Mouse (Mus musculus): ENCODE data around the gene Enkur.

- TF ChIP-seq CTCF (IDR thresholded peaks at IDR 0.05; ENCODE audit: low read depth, low read length) (no peak), POLR2A (IDR thresholded peaks at IDR 0.05; ENCODE audit: extremely low read depth, insufficient read depth, low read length) (no peak)
These were observed 17.6 kb upstream of the Enkur start for GRCm38 (mm10) chr2:21222453-21223384.

All from liver, adult 2 months (tissue).